Mouse (Mus musculus) spleen, postnatal 4 days (tissue): ENCODE results near the gene Fam20a.

Experiments used
- DNase-seq, 2 experiments: peaks; one replicate each; pipeline ENCODE4 v3.0.0; 2022; ENCODE audit warnings: low spot score in 2 of 2

Fam20a gene

DNA sequence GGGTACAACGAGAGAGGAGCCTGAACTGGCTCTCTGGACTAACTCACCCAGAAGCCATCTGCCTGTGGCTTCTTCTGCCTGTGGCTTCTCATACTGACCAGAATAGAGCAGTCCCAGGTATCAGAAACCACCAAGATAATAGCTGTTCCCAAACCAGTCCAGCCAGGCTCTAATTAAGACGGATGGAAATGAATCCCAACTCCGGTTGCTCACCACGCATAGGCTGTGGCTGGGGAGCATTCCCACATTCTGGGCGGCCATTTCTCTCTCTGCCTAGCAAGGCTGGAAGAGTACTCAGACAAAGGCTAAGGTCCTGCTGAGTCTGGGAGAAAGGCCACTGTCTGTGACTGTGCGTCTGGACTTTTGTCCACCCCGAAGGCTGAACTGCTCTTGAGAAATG lies 5.1 kb downstream of the Fam20a start:
- no peak for DNase-seq

- DNase-seq, result no peak
Observed at GRCm38 (mm10) chr11:109715311-109715781, 6.7 kb downstream of the Fam20a start.

GRCm38 (mm10) chr11:109714341-109715247 lies 7.5 kb downstream of the Fam20a start:
- no peak for DNase-seq

- no peak for DNase-seq
Observed at GRCm38 (mm10) chr11:109709501-109709900, 12.6 kb downstream of the Fam20a start.

- DNase-seq, result no peak
Observed at GRCm38 (mm10) chr11:109708786-109709185, 13.3 kb downstream of the Fam20a start.

DNA sequence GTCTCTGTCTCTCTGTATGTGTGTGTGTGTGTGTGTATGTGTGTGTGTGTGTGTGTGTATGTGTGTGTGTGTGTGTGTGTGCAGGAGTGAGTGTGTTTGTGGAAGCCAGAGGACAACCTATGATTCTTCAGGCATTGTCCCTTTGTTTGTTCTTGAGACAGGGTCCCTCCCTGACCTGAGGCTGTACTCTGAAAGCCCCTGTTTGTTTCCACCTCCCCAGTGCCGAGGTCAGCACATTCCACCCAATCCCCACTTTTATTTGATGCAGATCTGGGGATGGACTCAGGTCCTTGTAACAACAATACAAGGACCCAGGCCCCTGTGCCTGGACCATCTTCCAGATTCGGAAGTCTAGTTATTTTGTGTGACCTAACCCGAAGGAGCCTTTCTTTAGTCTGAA lies 14.6 kb downstream of the Fam20a start:
- no peak for DNase-seq

GRCm38 (mm10) chr11:109706586-109706985 lies 15.5 kb downstream of the Fam20a start:
- no peak for DNase-seq

GRCm38 (mm10) chr11:109706055-109706412 lies 16.0 kb downstream of the Fam20a start:
- DNase-seq, result no peak

DNA sequence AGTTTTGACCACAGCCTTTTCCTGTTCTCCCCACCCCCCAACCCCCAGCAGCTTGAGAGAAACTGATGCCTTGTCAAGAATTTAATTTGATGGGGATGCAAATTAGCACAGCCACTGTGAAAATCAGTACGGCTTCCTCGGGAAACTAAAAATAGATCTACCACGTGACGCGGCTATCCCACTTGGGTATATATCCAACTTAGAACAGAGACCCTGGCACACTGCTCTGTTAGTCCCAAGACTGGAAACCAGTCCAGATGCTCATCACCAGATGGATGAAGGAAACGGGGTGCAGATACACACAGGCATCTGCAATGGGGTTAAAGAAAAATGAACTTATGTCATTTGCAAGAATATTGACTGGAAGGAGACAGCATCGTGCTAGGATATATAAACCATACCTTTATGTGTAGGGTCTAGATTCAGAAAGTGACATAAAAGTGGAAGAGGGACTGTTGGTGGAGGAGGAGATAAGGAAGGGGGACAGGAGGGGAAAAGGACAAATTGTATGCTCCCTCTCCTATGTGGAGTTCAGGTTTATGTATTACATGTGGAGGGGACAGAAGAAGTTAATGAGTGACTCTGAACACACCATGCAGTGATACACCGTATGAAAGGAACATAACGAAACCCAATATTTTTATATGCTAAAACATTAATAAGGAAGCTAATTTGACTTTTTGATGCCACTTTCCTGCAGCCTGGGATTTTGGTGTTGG lies 16.6 kb downstream of the Fam20a start:
- no peak for DNase-seq

GRCm38 (mm10) chr11:109704311-109705205 lies 17.5 kb downstream of the Fam20a start:
- DNase-seq, result no peak

DNA sequence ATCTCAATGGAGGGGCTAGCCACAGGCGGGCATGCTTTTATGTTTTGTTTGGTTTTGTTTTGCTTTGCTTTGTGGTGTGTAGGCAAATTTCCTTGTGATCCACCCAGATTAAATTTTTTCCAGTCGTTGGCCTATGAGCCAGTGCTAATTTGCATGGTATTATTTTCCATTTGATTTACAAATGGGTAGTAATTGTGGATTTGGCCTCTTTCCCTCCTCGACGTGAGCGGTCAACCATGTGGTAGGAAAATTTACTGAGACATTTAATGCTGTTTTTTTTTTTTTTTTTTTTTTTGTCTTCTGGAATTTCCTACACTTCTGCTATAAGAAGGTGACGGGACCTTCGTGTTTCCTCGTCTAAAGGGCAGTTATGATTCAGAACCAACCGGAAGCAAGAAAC lies 18.2 kb downstream of the Fam20a start:
- DNase-seq, result no peak

DNA sequence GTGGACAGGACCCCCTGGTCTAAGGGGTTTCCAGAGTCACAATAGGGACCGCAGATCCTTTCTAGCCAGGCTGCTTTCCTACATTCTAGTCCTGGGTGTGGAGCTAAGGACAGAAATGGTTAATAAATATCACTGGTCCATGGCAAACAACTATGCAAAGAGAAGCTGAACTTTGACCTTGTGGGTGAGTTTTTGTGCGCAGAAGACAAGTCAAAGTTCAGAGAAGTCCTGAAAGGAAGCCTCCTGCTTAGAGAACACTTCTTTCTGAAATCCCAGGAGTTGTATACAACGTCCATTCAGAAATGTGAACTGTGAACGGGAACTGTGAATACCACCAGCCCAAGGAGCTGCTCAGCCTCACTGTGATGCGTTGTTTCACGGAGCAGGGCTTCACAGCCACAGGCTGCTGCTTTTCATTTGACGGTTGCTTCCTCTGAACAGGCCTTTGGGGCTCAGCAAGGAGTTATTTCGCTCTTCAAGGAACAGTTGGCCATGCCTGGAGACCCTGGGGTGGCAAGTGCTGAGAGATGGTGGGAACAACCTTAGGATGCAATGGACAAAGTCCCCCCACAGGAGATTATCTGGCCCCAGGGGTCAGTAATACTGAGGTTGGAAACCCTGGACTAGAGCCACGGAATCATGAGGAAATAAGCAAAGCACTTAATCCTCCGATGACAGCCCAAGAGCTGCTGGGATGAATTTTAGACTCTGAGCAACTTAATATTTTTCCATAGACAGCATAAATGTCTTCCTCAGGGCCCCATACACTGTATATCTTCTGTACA lies 19.9 kb downstream of the Fam20a start:
- no peak for DNase-seq

GRCm38 (mm10) chr11:109700761-109701160 lies 21.3 kb downstream of the Fam20a start:
- no peak for DNase-seq

- no peak for DNase-seq
Observed at GRCm38 (mm10) chr11:109699784-109700183, 22.3 kb downstream of the Fam20a start.

DNA sequence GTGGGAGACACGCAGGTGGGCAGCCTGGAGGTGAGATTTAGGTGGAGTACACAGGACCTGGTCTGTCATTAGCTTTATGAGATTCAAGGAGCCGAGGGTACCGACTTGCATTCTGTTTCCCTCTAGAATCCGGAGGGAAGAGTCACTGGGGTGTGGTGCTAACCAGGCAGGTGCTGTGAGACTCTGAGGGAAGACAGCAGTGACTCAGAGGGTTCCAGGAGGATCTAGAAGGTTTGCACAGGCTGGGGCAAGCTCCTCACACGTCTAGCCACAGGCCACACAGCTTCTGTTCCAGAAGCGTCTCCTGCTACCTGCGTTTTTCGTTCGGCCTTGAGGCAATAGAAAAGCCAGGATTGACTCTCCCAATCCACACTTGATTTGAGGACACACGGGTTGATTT lies 23.3 kb downstream of the Fam20a start:
- no peak for DNase-seq

- DNase-seq, result no peak
Observed at GRCm38 (mm10) chr11:109697089-109697643, 24.9 kb downstream of the Fam20a start.

DNA sequence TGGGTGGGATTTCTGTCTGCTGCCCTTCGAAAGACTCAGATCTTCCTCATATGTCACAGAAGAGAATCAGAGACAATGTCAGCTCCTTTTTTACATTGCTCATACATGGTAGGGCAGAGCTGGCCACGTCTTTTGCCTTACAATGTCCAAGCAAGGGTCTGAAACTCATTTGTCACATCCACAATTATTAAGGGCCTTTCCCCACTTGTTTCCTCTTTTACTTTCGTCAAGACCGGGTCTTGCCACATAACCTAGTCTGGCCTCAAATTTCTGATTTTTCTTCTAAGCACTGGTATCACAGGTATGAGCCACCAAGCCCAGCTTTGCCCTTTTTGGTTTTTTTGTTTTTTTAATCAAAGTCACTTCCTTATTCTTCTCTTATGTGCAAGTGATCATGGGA lies 25.6 kb downstream of the Fam20a start:
- no peak for DNase-seq

DNA sequence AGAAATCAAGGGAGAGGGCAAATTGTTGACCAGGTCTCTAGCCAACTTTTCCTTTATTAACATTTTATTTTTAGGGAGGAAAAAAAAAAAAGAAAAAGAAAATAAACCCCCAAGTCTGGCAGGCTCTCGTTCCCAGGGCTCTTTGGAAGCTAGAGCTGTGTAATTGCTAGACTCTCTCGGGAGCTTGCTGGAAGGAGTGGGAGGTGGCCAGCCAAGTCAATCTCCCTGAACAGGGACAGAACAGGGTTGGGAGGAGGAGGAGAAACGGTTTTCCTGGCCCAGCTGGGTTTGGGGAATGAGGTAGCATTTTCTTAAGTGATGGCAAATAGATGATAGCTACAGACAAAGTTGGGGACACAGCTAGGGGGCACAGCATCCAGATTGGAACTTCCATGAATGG lies 29.3 kb downstream of the Fam20a start:
- DNase-seq, result no peak

GRCm38 (mm10) chr11:109689539-109689938 lies 32.5 kb downstream of the Fam20a start:
- DNase-seq, result no peak

DNA sequence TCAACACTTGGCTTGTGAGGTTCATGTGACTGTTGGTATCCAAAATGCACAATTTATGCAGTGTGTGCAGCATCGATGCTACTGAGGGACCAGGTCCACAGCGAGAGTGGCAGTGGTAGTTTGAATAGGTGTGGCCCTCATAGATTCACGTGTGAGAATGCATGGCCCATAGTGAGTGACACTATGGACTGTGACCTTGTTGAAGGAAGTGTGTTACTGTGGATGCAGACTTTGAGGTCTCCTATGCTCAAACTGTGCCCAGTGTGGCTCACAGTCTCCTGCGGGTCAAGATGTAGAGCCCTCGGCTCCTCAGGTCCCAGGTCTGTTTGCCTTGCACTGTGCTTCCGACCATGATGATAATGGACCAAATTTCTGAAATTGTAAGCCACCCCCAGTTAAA lies 39.9 kb downstream of the Fam20a start:
- DNase-seq, result no peak

- no peak for DNase-seq
Observed at GRCm38 (mm10) chr11:109681556-109681955, 40.5 kb downstream of the Fam20a start.
